Mouse (Mus musculus): ENCODE measurements around the gene Tnfrsf9. TPM values are rescaled to one million over a fixed set of nuclear protein-coding genes. Genes with fewer than 3 reads are reported as not detected.
A peak's percentile ranks its signal among the peaks of the same experiment; 100 is the strongest.
"Not testable (repeated sequence)": the region's sequence is repeated elsewhere in the genome, so short reads cannot be mapped to it uniquely, and the experiment has no call there.

Tnfrsf9 gene
- polyA plus RNA-seq, 1 experiment from 2014 or later = 0.17 TPM

DNA sequence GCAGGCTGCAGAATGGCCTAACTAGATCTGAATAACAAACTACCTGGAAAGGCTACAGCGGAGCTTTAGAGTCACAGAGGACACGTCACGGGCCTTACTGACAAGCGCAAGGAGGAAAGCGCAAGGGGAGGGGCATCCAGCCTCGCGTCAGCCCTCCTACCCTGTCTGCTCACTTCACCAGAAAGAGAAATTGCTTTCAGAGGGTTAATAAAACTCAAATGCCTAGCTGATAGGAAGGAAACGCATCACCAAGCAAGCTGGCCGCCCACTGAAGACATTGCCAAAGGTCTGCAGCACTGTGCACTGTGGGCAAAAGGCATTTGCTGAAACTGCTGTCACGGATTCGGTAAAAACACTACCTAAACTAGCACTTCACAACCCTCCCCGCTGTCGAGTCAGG is 13.9 kb upstream of the Tnfrsf9 start:
- no peaks in the 10 kb centered on the region; the same call in 1 of the 2 replicates for H3K4me1 ChIP-seq (replicated peaks)
- WGBS = 93% methylated on average over 13 of the region's 13 CpGs
- H3K27me3 ChIP-seq (ENCODE audit: insufficient read depth, poor library complexity, severe bottlenecking) = no peaks in the 10 kb centered on the region
- no peak for DNase-seq (ENCODE audit: low spot score)
- no peak overlapping the region for H3K4me3 ChIP-seq
- peaks cover 96% of the 10 kb centered on the region for H3K36me3 ChIP-seq
- no peaks in the 10 kb centered on the region for H3K9me3 ChIP-seq
- no peak overlapping the region for H3K27ac ChIP-seq

DNA sequence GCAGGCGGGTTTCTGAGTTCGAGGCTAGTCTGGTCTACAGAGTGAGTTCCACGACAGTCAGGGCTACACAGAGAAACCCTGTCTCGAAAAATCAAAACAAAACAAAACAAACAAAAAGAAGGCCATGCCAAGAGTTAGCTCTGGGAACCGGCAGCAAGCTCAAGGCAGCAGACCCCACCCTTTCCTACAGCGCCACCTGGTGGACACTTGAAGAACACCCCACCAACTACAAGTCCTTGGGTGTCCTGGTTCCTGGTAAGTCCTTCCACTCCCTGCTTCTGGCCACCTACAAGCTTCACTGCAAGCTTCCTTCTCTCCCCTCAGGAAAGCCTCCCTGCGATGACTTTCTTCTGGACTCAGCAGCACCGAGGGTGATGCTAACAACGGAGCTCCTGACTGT is 12.7 kb upstream of the Tnfrsf9 start:
- Histone ChIP-seq H3K36me3 (peaks cover 94% of the 10 kb centered on the region), H3K4me3 (no peak overlapping the region), H3K27me3 (ENCODE audit: insufficient read depth, poor library complexity, severe bottlenecking) (no peaks in the 10 kb centered on the region), H3K9me3 (no peaks in the 10 kb centered on the region), H3K27ac (no peak overlapping the region), H3K4me1 (replicated peaks) (no peaks in the 10 kb centered on the region)
- peak; percentile 79 for DNase-seq (ENCODE audit: low spot score)
- 62% methylated on average over 9 of the region's 9 CpGs for WGBS

DNA sequence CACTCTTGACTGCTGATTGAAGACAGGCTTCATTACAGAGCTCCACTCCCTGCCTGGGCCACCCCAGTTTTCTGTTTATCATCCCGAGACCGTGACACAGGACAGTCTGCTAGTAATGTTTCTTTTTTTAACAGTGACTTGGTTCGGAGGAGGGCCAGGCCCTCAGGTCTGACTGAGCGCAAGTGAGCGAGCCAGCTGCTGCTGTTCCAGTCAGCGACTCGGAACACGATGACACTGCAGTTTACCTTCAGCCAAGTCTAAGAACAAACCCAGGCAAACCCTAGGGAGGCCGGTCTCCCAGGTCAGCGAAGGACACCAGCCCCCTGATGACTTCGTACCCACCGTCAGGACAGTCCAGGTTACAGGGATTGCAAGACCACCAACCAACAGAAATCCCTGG is 12.3 kb upstream of the Tnfrsf9 start:
- no peak overlapping the region for H3K4me3 ChIP-seq
- no peaks in the 10 kb centered on the region for H3K4me1 ChIP-seq (replicated peaks)
- no peak for DNase-seq (ENCODE audit: low spot score)
- no peaks in the 10 kb centered on the region for H3K27me3 ChIP-seq (ENCODE audit: insufficient read depth, poor library complexity, severe bottlenecking)
- WGBS = 92% methylated on average over 12 of the region's 12 CpGs
- H3K9me3 ChIP-seq = no peaks in the 10 kb centered on the region
- H3K27ac ChIP-seq = no peak overlapping the region
- H3K36me3 ChIP-seq = peaks cover 94% of the 10 kb centered on the region

DNA sequence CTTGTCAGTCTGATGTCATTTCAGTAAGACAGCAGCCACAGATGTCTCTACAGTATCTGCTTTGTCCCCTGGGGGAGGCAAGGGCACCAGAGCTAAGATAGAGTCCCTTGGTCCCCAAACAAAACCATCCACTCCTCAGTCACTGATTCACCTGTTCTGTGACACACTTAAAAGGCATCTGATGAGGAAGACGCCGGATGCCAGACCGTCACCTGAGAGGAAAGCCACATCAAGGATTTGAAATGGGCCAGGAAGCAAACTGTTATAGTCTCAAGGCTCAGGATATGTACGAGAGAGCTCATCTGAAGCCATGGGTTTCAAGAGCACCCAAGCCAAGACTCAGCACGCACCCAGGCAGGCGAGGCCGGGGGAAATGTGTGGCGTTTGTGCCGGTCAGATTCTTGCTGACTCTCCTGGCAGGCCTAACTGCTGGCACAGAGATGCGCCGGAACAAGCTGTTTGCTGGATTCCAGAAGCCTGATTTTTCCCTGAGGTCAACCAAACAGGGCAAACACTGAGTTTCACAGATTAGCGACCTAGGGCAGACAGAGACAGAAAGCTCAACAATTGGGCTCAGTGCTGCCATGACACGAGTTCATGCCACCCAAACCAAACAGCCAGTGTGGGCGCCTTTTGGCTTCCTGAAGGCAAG is 11.1 kb upstream of the Tnfrsf9 start:
- no peaks in the 10 kb centered on the region for H3K27me3 ChIP-seq (ENCODE audit: insufficient read depth, poor library complexity, severe bottlenecking)
- peaks cover 92% of the 10 kb centered on the region for H3K36me3 ChIP-seq
- H3K4me3 ChIP-seq = no peak overlapping the region
- peaks cover 5% of the 10 kb centered on the region; the same call in 1 of the 2 replicates for H3K4me1 ChIP-seq (replicated peaks)
- WGBS = 96% methylated on average over 14 of the region's 14 CpGs
- DNase-seq (ENCODE audit: low spot score) = no peak
- no peak overlapping the region for H3K27ac ChIP-seq
- H3K9me3 ChIP-seq = no peaks in the 10 kb centered on the region

DNA sequence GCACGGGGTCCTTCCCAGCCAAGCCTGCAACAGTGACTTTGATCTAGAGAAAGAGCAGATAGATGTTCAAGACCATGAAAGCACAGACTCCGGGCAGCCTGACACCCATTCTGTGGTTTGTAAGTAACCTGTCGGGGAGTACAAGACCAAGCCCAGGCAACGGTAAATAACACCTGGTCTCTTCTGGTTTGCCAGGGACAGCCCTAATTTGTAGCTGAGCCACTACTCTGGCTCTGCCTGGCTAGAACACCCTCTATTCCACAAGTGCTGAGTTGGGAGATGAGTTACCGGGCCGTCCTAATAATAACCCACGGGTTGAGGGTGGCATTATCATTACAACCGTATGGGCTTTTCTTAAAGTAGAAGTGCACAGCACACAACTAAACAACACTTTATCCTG is 7.3 kb upstream of the Tnfrsf9 start:
- Histone ChIP-seq H3K27ac (no peak overlapping the region), H3K4me1 (replicated peaks) (peaks cover 22% of the 10 kb centered on the region), H3K36me3 (peaks cover 53% of the 10 kb centered on the region), H3K9me3 (no peaks in the 10 kb centered on the region), H3K4me3 (no peak overlapping the region), H3K27me3 (ENCODE audit: insufficient read depth, poor library complexity, severe bottlenecking) (no peaks in the 10 kb centered on the region)
- DNase-seq (ENCODE audit: low spot score) = no peak
- WGBS = 97% methylated on average over 8 of the region's 8 CpGs

DNA sequence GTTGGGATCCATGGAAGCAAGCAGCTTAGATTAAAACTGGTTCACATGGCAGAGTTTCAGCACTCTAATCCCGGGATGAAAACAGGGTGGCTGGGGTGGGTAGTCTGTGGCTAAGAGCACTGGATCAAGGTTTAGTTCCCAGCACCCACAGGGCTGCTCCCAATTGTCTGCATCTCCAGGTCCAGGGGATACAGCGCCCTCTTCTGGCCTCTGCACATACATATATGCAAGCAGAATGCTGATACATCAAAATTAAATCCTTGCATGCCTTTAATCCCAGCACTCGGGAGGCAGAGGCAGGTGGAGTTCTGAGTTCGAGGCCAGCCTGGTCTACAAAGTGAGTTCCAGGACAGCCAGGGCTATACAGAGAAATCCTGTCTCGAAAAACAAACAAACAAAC is 5.8 kb upstream of the Tnfrsf9 start:
- not testable (repeated sequence) for H3K9me3 ChIP-seq; H3K27me3 ChIP-seq (ENCODE audit: insufficient read depth, poor library complexity, severe bottlenecking); H3K27ac ChIP-seq; DNase-seq (ENCODE audit: low spot score)
- Histone ChIP-seq H3K4me3 (peak overlapping the region; percentile 88), H3K36me3 (peaks cover 39% of the 10 kb centered on the region), H3K4me1 (replicated peaks) (peaks cover 31% of the 10 kb centered on the region)
- WGBS = 83% methylated on average over 5 of the region's 5 CpGs

DNA sequence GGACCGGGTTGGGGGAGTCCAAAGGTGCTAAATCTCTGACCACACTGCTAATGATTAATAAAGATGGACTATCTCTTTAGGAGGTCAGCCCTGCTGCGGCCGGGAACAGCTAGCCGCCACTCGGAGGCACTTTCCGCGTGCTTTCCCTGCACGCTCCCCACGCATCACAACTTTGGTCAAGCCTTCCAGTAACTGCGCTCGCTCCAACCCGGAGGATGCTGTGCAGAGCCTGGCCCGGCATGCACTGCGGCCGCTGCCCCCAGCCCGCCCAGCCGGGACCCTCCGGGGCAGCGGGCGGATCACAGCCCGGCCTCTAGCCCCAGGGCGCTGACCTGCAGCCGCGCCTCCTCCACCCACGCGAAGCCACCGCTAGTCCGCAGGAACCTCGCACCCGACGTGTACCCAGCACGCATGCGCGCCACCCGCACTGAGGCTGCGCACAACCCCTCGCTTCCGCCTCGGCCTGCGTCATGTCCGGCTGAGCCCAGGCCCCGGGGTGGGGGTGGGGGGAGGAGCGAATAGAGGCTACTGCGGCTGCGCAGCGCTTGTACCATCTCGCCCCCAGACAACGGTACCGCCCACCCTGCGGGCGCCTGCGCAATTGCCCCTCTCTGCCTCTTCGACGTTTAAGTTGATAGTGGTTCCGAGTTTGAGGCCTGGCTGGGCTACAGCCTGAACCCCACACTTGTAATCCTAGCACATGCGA is 4.8 kb upstream of the Tnfrsf9 start:
- H3K4me1 ChIP-seq (replicated peaks) = peaks cover 34% of the 10 kb centered on the region
- H3K27me3 ChIP-seq (ENCODE audit: insufficient read depth, poor library complexity, severe bottlenecking) = no peaks in the 10 kb centered on the region
- DNase-seq (ENCODE audit: low spot score) = peak; percentile 100
- H3K36me3 ChIP-seq = peaks cover 31% of the 10 kb centered on the region
- peak overlapping the region; percentile 88 for H3K4me3 ChIP-seq
- WGBS = under 1% methylated on average over 56 of the region's 56 CpGs
- no peaks in the 10 kb centered on the region for H3K9me3 ChIP-seq
- peak overlapping the region; percentile 93 for H3K27ac ChIP-seq

DNA sequence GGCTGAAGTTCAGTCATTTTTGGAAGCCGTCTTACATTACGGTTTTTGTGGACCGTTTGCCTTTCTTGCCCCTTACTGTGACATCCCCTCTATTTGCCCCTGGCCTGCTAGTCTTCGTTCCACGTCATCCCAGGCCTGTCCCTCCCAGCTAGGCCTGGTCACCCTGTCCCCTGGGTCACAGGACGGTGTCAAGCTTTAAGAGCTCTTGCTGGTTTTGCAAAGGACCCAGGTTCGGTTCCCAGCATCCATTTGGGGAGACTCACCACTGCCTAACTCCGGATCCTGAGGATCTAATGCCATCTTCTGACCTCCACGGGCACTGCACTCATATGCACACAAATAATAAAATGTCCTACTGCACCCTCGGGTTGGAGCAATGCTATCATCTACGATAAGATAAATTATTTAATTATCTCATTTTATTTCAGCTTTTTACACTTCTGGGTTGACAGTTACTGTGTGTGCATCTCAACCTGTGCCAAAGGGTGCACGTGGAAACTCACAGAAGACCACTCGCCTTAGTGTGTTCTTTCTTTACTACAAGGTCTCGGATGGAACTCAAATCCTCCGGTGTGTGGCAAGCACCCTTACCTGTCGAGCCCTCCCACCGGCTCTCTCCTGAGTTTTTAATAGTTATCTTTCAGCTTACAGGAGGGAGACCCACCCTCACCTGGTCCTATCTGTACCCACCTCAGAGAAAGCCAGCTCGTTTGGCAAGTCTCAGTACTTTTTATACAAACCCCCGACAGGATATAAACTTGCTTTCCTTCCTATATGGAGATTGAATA is 4.0 kb upstream of the Tnfrsf9 start:
- peak overlapping the region; percentile 88 for H3K4me3 ChIP-seq
- H3K36me3 ChIP-seq = peaks cover 25% of the 10 kb centered on the region
- 85% methylated on average over 19 of the region's 19 CpGs for WGBS
- H3K27me3 ChIP-seq (ENCODE audit: insufficient read depth, poor library complexity, severe bottlenecking) = no peaks in the 10 kb centered on the region
- H3K9me3 ChIP-seq = no peaks in the 10 kb centered on the region
- H3K27ac ChIP-seq = peak overlapping the region; percentile 93
- DNase-seq (ENCODE audit: low spot score) = no peak
- H3K4me1 ChIP-seq (replicated peaks) = peaks cover 40% of the 10 kb centered on the region

DNA sequence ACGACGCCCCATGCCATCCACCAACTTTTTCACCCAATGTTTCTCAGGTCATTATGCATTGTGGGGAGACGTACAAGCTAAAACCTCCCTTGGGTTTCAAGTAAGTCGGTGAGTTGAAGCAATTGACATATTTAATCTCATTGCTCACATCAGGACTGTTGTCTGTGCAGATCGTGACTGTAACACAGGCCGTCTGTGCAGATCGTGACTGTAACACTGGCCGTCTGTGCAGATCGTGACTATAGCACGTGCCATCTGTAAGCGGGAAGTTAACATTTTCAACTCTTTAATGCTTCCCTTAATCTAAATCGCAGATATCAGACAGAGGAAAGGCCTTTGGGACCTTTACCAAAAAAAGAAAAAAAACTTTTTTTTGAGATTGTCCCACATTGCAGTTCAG is 619 bp upstream of the Tnfrsf9 start:
- DNase-seq (ENCODE audit: low spot score) = no peak
- Histone ChIP-seq H3K27me3 (ENCODE audit: insufficient read depth, poor library complexity, severe bottlenecking) (no peaks in the 10 kb centered on the region), H3K4me3 (peak overlapping the region; percentile 75), H3K9me3 (no peaks in the 10 kb centered on the region), H3K4me1 (replicated peaks) (peaks cover 38% of the 10 kb centered on the region), H3K27ac (peak overlapping the region; percentile 94), H3K36me3 (no peaks in the 10 kb centered on the region)
- 25% methylated on average over 12 of the region's 12 CpGs for WGBS

DNA sequence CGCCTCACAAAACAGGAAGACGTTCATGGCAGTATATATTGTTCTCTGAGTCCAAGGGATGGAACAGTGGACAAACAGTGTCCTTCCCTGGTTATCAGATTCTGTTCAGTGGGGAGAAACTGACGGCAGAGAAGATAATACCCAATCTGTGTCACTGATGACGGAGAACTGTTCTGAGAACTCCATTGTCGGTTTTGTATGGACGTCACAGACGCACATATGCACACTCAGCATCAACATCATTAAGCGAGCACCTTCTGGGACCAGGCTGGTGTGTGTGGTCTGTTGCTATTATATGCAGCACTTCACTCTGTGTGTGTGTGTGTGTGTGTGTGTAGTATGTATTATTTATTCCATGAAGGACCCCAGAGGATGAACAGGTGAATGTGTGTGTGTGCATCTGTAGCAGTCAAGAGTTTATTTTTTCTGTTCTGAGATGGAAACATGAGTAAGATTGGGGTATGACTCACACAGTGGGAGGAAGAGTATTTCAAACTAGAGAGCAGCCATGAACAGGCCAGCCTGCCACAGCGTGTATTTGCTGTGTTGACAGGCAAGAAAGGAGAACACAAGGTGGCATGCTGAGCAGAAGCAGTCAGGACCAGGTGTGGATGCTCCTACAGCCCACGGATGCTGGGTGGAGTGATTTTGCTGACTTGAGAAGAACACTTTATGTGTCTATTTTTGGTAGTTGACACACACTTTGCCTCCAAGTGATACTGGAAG is 982 bp downstream of the Tnfrsf9 start:
- Histone ChIP-seq H3K27me3 (ENCODE audit: insufficient read depth, poor library complexity, severe bottlenecking) (no peaks in the 10 kb centered on the region), H3K36me3 (no peaks in the 10 kb centered on the region), H3K9me3 (no peaks in the 10 kb centered on the region), H3K4me1 (replicated peaks) (peaks cover 25% of the 10 kb centered on the region), H3K4me3 (peak overlapping the region; percentile 75), H3K27ac (peak overlapping the region; percentile 94)
- 64% methylated on average over 10 of the region's 10 CpGs for WGBS
- no peak for DNase-seq (ENCODE audit: low spot score)

DNA sequence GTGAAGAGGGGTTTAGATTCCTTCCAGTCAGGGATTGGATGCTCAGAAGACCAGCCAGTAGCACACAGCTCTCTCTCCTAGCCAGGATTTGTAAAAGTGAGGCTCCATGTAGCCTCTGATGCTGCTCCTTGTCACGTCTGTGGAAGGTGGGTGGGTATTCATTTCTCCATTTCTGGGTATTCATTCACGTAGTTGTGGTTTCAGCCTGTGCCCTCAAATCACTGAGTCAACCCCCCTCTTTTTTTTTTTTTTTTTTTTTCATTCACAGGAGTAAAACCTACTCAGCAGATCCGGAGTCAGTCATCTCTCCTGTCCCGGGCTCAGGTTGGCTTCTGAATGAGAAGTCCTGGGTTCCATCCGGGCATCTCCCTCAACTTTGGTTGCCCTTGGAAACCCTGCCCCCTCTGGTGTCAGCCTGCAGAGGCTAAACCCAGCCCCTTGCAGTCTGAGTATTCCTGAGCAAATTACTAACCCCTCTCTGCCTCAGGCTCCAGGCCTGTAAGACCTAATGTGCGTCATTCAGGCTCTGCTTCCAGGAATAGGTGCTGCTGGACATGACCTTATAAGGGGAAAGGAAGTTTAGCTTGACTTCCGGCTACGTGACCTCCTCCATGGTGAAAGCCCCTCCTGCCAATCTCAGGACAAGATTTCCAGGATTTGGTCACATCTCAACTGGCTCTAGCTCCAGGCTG is 3.1 kb downstream of the Tnfrsf9 start:
- peaks cover 34% of the 10 kb centered on the region for H3K4me1 ChIP-seq (replicated peaks)
- H3K27me3 ChIP-seq (ENCODE audit: insufficient read depth, poor library complexity, severe bottlenecking) = no peaks in the 10 kb centered on the region
- WGBS = 75% methylated on average over 8 of the region's 8 CpGs
- no peaks in the 10 kb centered on the region for H3K9me3 ChIP-seq
- H3K4me3 ChIP-seq = no peak overlapping the region
- DNase-seq (ENCODE audit: low spot score) = no peak
- H3K36me3 ChIP-seq = no peaks in the 10 kb centered on the region
- H3K27ac ChIP-seq = no peak overlapping the region

DNA sequence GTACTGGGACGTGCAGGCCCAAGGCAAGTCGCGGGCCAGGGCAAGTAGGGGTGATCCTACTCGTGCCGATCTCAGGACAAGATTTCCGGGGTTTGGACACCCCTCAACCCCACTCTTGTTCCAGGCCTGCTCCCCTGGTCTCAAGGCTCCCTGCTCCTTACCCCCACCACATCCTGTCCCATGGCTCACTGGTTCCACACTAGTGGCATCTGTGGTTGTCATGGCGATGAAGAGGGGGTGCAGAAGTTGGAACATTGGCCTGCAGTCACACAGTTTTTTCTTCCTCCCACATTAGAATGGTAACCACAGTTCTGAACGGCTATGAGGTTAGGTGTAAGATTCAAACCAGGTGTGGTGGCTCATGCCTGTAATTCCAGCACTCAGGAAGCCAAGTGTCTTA is 6.8 kb downstream of the Tnfrsf9 start:
- WGBS = 82% methylated on average over 8 of the region's 8 CpGs
- no peak overlapping the region for H3K27ac ChIP-seq
- H3K4me3 ChIP-seq = no peak overlapping the region
- no peaks in the 10 kb centered on the region for H3K9me3 ChIP-seq
- H3K36me3 ChIP-seq = no peaks in the 10 kb centered on the region
- no peaks in the 10 kb centered on the region for H3K27me3 ChIP-seq (ENCODE audit: insufficient read depth, poor library complexity, severe bottlenecking)
- DNase-seq (ENCODE audit: low spot score) = no peak
- H3K4me1 ChIP-seq (replicated peaks) = 0 out of 2 replicates have a peak, but pooled peaks cover 12% of the 10 kb centered on the region

All from hindbrain, embryonic 10.5 days (tissue).